Mouse (Mus musculus): ENCODE data around the gene Sapcd1.

- TF ChIP-seq CTCF (conservative IDR thresholded peaks at IDR 0.05; ENCODE audit: insufficient read depth, insufficient read length, low read depth, low read length) (no peak), POLR2A (IDR thresholded peaks at IDR 0.05; ENCODE audit: low read depth, low read length) (peak; percentile 43)
These were observed 21.8 kb upstream of the Sapcd1 start, which contains the start of gene Clic1 for GRCm38 (mm10) chr17:35049561-35050016.

Data from kidney, adult 2 months (tissue).